Mouse (Mus musculus) embryonic facial prominence, embryonic 15.5 days (tissue): Measurements from ENCODE around the gene Skap2. TPM values are rescaled to one million over a fixed set of nuclear protein-coding genes. Genes with fewer than 3 reads are reported as not detected.

ENCODE experiments used
- ATAC-seq: fragments of 200-750 bp; cut with Nextera tagmentation; 2 replicates; pipeline ENCODE4 v1.8.0; 2017; ENCODE audit warnings: low read depth, moderate TSS enrichment; ENCODE audit not compliant: insufficient number of reproducible peaks, low FRiP score, low TSS enrichment
- H3K27ac ChIP-seq: fragments of 300-500 bp; sonication (generic); replicated peaks from 2 replicates; pipeline ENCODE4 v1.5.1; 2015; ENCODE audit warnings: mild to moderate bottlenecking, inconsistent platforms
- H3K27me3 ChIP-seq: fragments of 300-500 bp; sonication (generic); 2 replicates; pipeline ENCODE4 v1.6.1; 2015; ENCODE audit warnings: inconsistent platforms
- H3K36me3 ChIP-seq: fragments of 300-500 bp; sonication (generic); 2 replicates; pipeline ENCODE4 v1.6.1; 2015; ENCODE audit warnings: mild to moderate bottlenecking, inconsistent platforms
- H3K4me1 ChIP-seq: fragments of 300-500 bp; sonication (generic); 2 replicates; pipeline ENCODE4 v1.6.1; 2015; ENCODE audit warnings: inconsistent platforms
- H3K4me2 ChIP-seq: fragments of 300-500 bp; sonication (generic); replicated peaks from 2 replicates; pipeline ENCODE4 v1.6.1; 2015; ENCODE audit warnings: mild to moderate bottlenecking, inconsistent platforms
- H3K4me3 ChIP-seq: fragments of 300-500 bp; sonication (generic); replicated peaks from 2 replicates; pipeline ENCODE4 v1.5.1; 2015; ENCODE audit warnings: mild to moderate bottlenecking, inconsistent platforms
- H3K9ac ChIP-seq: fragments of 300-500 bp; sonication (generic); 2 replicates; pipeline ENCODE4 v1.6.1; 2015; ENCODE audit warnings: inconsistent platforms
- H3K9me3 ChIP-seq: fragments of 300-500 bp; sonication (generic); replicated peaks from 2 replicates; pipeline ENCODE4 v1.6.1; 2016; ENCODE audit warnings: inconsistent platforms
- WGBS: fragments of 180-500 bp; shearing (Covaris S2); methylation state at CpG from one replicate; pipeline ENCODE4 v1.1.7; 2015; 5-methylcytosine and 5-hydroxymethylcytosine counted together
- polyA plus RNA-seq: library from polyadenylated mRNA; unstranded; fragments of >200 nt; fragmentation: Nextera tagmentation; extraction: Ambion mirVana; gene quantifications from 2 replicates; pipeline ENCODE4 v1.2.1, GENCODE M21; 2015

Skap2 gene
- polyA plus RNA-seq, 1 experiment from 2014 or later: 14.3 TPM

DNA sequence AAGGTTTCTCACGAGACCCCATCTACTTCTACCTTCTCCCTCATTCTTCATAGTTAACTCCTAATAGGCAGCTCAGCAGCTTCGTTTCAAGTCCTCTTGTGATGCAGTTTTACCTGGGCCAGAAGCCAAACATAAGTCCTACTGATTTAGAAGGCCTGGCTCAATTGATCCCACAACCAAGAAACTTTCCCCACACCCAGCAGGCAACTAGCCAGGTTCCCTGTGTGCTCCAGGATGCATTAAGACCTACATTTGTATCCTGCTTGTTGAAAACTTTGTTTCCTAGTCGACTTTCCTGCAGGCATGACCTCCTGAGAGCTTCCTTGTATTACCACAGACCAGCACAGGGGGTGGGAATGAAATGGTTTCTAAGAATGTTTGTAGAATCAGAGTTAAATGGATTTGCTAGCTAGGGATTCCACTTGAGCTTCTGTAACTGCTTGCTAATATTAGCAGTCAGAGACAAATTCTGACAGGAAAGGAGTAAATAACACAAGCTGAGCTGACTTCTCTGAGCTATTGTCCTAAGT, 125.4 kb downstream of the Skap2 start:
- no peak overlapping the region for H3K9ac ChIP-seq
- 28% methylated on average over 3 of the region's 3 CpGs for WGBS
- no peak overlapping the region for H3K4me2 ChIP-seq
- 0 out of 2 replicates have a peak, but pooled peaks cover 10% of the 10 kb centered on the region for H3K4me1 ChIP-seq
- ATAC-seq: no peak
- no peaks in the 10 kb centered on the region for H3K27me3 ChIP-seq
- no peak overlapping the region for H3K27ac ChIP-seq
- no peaks in the 10 kb centered on the region for H3K9me3 ChIP-seq
- no peaks in the 10 kb centered on the region for H3K36me3 ChIP-seq
- no peak overlapping the region for H3K4me3 ChIP-seq

DNA sequence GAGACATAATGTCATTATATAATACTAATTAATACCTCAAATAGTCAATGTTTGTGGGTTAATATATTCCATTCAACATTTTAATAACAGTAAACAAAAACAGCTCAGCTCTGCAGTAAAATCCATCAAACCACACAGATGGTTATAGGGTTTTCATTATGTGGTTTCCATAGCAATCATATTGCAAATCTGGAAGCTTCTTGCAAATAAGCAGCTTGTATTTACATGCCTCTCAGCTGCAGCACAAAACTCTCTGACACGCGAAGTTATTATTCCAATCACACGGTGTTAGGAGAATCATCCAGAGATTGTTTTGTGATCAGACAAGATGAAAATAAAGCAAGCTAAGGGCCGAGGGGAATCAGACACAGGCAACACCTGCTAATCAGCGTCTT, 129.5 kb downstream of the Skap2 start:
- no peak overlapping the region for H3K4me2 ChIP-seq
- no peak for ATAC-seq
- H3K4me1 ChIP-seq: peaks cover 13% of the 10 kb centered on the region; the same call in 1 of the 2 replicates
- no peak overlapping the region for H3K27ac ChIP-seq
- no peak overlapping the region for H3K9ac ChIP-seq
- 0 out of 2 replicates have a peak, but pooled peaks cover 5% of the 10 kb centered on the region for H3K27me3 ChIP-seq
- 36% methylated on average over 5 of the region's 5 CpGs for WGBS
- no peaks in the 10 kb centered on the region for H3K36me3 ChIP-seq
- no peaks in the 10 kb centered on the region for H3K9me3 ChIP-seq
- H3K4me3 ChIP-seq: no peak overlapping the region

DNA sequence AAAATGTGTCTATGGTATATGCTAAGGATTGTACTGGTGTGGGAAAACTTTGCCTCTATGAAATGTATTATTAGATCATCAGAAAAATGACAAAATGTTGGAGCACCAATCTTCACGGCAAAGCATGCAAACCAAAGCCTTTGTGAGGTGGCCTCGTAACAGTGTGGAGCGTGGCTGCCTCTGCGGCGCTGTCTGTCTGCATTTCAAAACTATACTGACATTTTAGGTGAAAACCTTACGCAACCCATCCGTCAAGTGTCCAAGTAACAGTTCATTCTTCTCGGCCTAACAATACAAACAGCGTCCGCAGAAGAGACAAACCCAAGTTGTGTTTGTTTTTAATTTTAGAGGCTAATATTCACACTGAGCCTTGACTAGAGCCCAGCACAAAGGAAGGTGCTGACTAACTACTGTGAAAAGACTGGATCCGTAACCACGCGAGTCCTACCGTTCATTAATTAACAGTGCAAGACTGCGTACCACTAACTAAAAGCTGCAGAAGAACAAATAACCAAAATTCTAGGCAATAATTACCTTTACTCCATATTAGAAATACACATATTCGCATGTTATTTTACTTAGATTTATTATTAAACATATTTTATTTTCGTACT, 130.0 kb downstream of the Skap2 start:
- Histone ChIP-seq H3K4me1 (peaks cover 13% of the 10 kb centered on the region; the same call in 1 of the 2 replicates), H3K27ac (no peak overlapping the region), H3K4me3 (no peak overlapping the region), H3K27me3 (0 out of 2 replicates have a peak, but pooled peaks cover 5% of the 10 kb centered on the region), H3K9ac (no peak overlapping the region), H3K4me2 (no peak overlapping the region), H3K9me3 (no peaks in the 10 kb centered on the region), H3K36me3 (no peaks in the 10 kb centered on the region)
- 79% methylated on average over 17 of the region's 17 CpGs for WGBS
- no peak for ATAC-seq

DNA sequence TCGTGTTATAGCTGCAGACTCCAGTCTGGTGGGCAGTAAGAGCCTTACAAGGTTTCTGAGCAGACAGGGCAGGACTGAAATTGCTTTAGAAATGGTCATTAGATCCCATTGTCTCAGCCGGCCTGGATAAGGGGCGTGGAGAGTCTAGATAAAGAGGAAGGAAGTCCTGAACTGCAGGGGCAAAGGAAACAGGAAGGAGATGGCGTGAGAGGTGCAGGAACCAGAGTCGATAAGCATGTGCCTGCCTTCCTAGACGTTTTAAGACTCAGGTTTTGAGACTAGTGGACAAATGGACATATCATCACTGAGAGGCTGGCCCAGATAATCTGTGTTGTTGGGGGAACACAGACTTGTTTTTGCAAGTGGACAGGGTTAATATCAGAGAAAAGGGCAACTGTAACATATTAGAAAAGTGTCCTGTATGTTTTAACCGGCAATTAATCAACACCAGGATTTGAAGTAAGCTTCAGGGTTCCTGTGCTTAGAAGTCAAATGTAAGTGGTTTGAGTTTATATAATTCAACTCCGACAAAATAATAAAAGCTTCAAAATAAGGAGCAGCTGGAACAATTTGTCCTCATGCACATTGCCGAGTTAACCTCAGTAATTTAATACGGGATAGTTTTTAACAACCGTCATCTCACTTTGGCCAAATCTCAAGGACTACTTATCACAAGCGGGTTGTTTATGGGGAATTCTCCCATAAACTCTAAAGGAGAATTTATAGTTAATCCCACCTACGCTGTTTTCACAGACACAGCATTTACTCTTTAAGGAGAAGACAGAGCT, 131.0 kb downstream of the Skap2 start:
- no peak for ATAC-seq
- 0 out of 2 replicates have a peak, but pooled peaks cover 5% of the 10 kb centered on the region for H3K27me3 ChIP-seq
- no peak overlapping the region for H3K4me2 ChIP-seq
- H3K36me3 ChIP-seq: no peaks in the 10 kb centered on the region
- H3K9ac ChIP-seq: no peak overlapping the region
- no peak overlapping the region for H3K4me3 ChIP-seq
- no peak overlapping the region for H3K27ac ChIP-seq
- peaks cover 6% of the 10 kb centered on the region; the same call in 1 of the 2 replicates for H3K4me1 ChIP-seq
- H3K9me3 ChIP-seq: no peaks in the 10 kb centered on the region
- WGBS: 36% methylated on average over 13 of the region's 13 CpGs

DNA sequence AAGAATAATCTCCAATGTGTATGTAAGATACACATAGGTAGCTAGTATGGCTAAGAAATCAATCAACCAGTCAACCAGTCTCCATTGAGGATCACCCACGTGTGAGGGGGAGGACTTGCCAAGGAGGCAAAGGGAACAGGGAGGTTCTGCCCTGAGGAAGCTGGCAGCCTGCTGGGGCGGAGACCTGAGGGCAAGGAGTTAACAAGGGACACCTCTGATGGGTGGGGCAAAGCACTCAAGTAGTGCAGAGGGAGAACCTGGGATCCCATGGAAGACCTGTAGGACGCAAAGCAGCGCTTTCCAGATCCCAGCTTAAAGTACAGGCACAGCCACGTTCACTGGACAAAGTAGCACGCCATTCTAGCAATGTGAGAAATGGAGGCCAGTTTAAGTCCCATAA, 131.6 kb downstream of the Skap2 start:
- WGBS: 60% methylated on average over 6 of the region's 6 CpGs
- Histone ChIP-seq H3K27ac (no peak overlapping the region), H3K4me3 (no peak overlapping the region), H3K4me2 (no peak overlapping the region), H3K4me1 (peaks cover 6% of the 10 kb centered on the region; the same call in 1 of the 2 replicates), H3K27me3 (0 out of 2 replicates have a peak, but pooled peaks cover 5% of the 10 kb centered on the region), H3K9ac (no peak overlapping the region), H3K36me3 (no peaks in the 10 kb centered on the region), H3K9me3 (no peaks in the 10 kb centered on the region)
- no peak for ATAC-seq

DNA sequence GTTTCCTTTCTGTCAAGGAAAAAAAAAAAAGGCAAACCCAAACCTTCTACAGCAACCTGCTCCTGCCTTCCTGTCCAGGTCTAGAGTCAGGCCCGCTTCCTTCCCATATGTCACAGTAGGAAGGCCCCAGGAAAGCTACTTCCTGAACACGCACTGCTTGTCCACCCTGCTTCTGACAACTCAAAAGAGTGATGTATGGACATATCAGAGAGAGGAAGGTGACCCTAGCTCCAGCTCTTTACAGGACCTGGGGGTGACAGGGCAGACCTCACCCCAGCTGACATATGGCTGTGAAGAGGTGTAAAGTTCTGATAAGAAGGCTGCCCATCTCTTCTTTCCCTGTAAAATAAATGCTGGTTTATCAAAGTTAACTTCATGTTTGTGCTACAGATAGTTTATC, 133.8 kb downstream of the Skap2 start:
- Histone ChIP-seq H3K27ac (no peak overlapping the region), H3K27me3 (peaks cover 10% of the 10 kb centered on the region; the same call in 1 of the 2 replicates), H3K4me3 (no peak overlapping the region), H3K9me3 (no peaks in the 10 kb centered on the region), H3K9ac (no peak overlapping the region), H3K36me3 (no peaks in the 10 kb centered on the region), H3K4me1 (peaks cover 6% of the 10 kb centered on the region; the same call in 1 of the 2 replicates), H3K4me2 (no peak overlapping the region)
- 93% methylated on average over 2 of the region's 2 CpGs for WGBS
- ATAC-seq: no peak

DNA sequence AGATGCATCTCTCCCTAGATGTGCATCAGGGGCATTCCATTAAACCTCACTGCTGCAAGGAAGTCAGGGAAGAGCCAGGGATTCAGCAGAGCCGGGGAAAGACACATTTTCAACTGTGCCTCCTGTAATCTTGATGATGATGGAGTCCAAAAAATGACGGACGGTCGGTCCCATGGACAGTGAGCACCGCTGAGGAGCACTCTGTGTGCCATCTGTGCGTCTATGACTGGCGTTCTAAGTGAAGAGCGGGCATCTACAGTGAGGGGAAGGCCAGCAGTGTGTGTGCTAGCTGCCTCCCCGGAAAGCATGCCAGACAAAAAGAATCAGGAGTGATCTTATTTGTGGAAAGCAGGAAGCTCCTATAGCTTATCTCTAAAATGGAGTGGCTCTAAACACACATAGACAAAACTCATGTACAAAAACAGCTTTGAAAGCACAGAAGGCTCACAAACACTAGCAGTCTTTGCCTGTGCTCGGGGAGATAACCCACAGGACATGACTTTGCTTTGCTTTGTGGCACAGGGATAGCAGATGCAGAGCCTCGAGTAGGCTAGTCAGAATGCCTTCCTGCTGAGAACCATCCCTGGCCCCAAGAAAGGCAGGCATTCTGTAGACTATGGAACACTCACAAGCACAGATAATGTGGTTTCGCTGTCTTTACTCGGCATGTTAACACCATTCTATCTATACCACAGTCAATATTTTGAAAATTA, 135.4 kb downstream of the Skap2 start:
- no peaks in the 10 kb centered on the region for H3K36me3 ChIP-seq
- H3K27me3 ChIP-seq: peaks cover 11% of the 10 kb centered on the region
- H3K9me3 ChIP-seq: no peaks in the 10 kb centered on the region
- no peak overlapping the region for H3K4me3 ChIP-seq
- 82% methylated on average over 13 of the region's 13 CpGs for WGBS
- peaks cover 3% of the 10 kb centered on the region; the same call in 1 of the 2 replicates for H3K4me1 ChIP-seq
- no peak overlapping the region for H3K4me2 ChIP-seq
- no peak for ATAC-seq
- H3K9ac ChIP-seq: no peak overlapping the region
- no peak overlapping the region for H3K27ac ChIP-seq

DNA sequence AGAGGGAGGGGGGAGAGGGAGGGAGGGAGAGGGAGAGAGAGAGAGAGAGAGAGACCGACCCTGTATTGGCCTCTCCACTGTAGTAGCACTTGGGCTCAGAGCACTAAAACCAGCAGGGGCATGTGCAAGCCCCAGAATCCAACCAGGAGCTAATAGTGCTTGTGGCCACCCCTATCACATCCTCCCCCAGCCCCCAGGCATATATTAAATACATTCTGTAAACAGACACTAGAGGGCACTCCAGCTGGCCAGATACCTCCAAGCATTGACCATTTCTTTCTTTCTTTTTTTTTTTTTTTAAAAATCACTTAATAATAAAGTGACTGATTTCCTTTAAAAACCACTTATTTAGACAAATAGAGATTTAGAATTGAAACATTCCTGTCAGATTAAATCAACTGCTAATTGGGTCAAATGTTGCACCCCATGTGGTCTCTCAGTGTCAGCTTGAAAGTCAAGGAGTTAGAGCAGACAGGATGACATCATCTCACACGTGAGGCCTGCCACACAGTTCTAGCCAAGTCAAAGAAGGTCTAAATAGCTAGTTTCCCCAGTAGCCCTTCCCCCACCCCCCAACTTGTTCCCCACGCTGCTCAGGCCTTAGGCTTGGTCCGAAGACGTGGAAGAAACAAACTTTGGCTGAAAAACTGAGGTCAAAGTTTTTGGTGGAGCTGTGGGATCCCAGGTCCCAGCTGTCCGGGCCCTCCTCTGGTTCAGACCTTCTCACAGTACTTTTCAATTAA, 136.3 kb downstream of the Skap2 start:
- Histone ChIP-seq H3K4me1 (no peaks in the 10 kb centered on the region; the same call in 1 of the 2 replicates), H3K9ac (no peak overlapping the region), H3K27me3 (peaks cover 14% of the 10 kb centered on the region), H3K9me3 (no peaks in the 10 kb centered on the region), H3K36me3 (no peaks in the 10 kb centered on the region), H3K4me2 (no peak overlapping the region), H3K27ac (no peak overlapping the region), H3K4me3 (no peak overlapping the region)
- WGBS: 46% methylated on average over 6 of the region's 6 CpGs
- ATAC-seq: no peak

DNA sequence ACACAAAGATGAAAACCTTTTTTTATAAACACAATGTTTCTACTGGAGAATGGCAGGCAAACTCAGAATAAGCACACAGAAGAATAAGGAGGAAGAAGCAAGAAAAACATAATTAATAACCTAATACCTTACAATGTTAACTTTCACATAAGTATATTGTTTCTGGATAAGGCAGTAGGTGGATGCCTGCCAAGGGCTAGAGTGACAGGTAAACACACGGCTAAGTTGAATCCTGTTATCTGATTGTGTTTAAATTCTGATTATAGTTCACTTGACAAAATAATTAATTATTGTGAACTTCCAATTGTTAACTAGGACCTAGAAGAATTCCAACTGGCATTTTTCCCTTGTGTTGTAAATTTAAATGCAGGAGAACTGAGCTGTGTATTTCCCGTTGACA, 138.3 kb downstream of the Skap2 start:
- no peaks in the 10 kb centered on the region for H3K36me3 ChIP-seq
- 44% methylated on average over 2 of the region's 2 CpGs for WGBS
- H3K4me1 ChIP-seq: no peaks in the 10 kb centered on the region

DNA sequence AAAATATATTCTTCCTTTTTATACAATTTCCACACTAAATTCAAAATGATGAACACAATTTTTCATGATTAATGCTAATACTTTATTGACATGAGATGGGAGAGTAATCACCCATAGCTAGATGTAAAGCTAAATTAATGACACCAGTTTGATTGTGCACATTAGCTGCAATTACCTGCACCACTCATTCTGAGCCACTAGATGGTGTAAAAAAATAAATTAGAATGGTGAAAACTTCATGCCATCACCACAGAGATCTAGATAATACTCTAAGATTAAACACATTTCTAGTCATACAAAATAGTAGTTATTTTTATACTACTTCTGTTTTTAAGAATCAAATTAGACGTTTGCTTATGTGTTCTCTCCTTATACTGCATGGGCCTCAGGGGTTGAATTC, 141.2 kb downstream of the Skap2 start:
- Histone ChIP-seq H3K27me3 (peaks cover 10% of the 10 kb centered on the region), H3K4me1 (no peaks in the 10 kb centered on the region), H3K4me2 (no peak overlapping the region), H3K9me3 (no peaks in the 10 kb centered on the region), H3K9ac (no peak overlapping the region), H3K4me3 (no peak overlapping the region), H3K36me3 (no peaks in the 10 kb centered on the region), H3K27ac (no peak overlapping the region)
- 12% methylated on average over 1 of the region's 1 CpGs for WGBS
- ATAC-seq: no peak

More for the DNA sequence above, 138.3 kb downstream of the Skap2 start:
- H3K27me3 ChIP-seq: peaks cover 10% of the 10 kb centered on the region
- H3K4me3 ChIP-seq: no peak overlapping the region
- ATAC-seq: no peak
- H3K4me2 ChIP-seq: no peak overlapping the region
- no peak overlapping the region for H3K9ac ChIP-seq
- no peaks in the 10 kb centered on the region for H3K9me3 ChIP-seq
- H3K27ac ChIP-seq: no peak overlapping the region
